In the genomic region with DNA sequence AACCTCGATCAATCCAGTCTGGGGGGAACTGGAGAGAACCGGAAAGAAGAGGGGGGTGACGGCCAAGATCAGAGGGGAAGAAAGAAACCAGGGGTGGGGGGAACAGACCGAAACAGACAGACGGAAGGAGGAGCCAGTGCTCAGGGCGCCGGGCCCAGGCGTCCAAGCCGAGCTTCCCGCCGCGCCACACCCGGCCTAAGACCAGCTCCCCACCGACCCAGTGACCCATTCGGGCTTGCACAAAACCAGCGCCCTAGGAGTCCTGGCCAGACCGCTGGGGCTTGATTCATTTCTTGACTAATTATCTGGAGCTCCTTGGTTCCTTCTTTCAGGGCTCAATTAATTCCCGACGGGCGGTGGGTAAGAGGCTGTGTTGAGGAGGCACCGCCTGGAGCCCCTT, we compare ENCODE assay signal across 16 mouse cellular contexts. TPM values are rescaled to one million over a fixed set of nuclear protein-coding genes. Genes with fewer than 3 reads are reported as not detected.
DNase-seq lines count a peak whose midpoint lies in the region; ATAC-seq and TF ChIP-seq lines count a peak whose summit lies in the region.
"Had no signal": no experiment of that assay in that cellular context is flagged by ENCODE, and none has a peak within 500 bp of the region (broad histone marks: within the 10 kb centered on the region; RNA-seq: fewer than 3 reads in every experiment).

No protein-coding gene starts in this region.

- H3K4me2 ChIP-seq in heart, embryonic 13.5 days, result no peak overlapping the region
- H3K4me2 ChIP-seq in embryonic facial prominence, embryonic 14.5 days (ENCODE audit: low read depth, low read length), result peak overlapping the region; percentile 24
- H3K4me2 ChIP-seq: midbrain, embryonic 12.5 days had no signal

- H3K27ac ChIP-seq in heart, embryonic 13.5 days (replicated peaks), result no peak overlapping the region
- no peak overlapping the region for H3K27ac ChIP-seq in embryonic facial prominence, embryonic 14.5 days (replicated peaks; ENCODE audit: low read depth, low read length)
- H3K27ac ChIP-seq: midbrain, embryonic 12.5 days had no signal

- no peak for DNase-seq in heart, postnatal 14 days
- peak; percentile 44 for DNase-seq in lung, postnatal 10 days
- no peak for DNase-seq in lung, adult 2 months
- no peak for DNase-seq in embryonic facial prominence, embryonic 14.5 days (ENCODE audit: low spot score)
- DNase-seq in retina, embryonic 14.5 days (ENCODE audit: low spot score), result peak; percentile 76
- DNase-seq in right cerebral cortex, postnatal 4 days, result no peak
- DNase-seq in layer of hippocampus, adult 8-10 months (ENCODE audit: low spot score in 2 of 2), result no peak
- DNase-seq: B cell, adult 2 months; cerebellum, adult 11-12 months; gastrocnemius, postnatal 14 days; kidney, postnatal 14 days; layer of hippocampus, postnatal 36 days; liver, postnatal 0 days had no signal

- 0 out of 2 replicates have a peak overlapping the region, but pooled peaks have one; percentile 3 for H3K4me3 ChIP-seq in heart, embryonic 13.5 days
- no peak overlapping the region for H3K4me3 ChIP-seq in lung, adult 2 months (replicated peaks; ENCODE audit: extremely low read depth, low read depth, low read length)
- no peak overlapping the region for H3K4me3 ChIP-seq in embryonic facial prominence, embryonic 14.5 days (ENCODE audit: low read depth, low read length)
- H3K4me3 ChIP-seq: erythroblast, embryonic 14.5 days; midbrain, embryonic 12.5 days had no signal

- WGBS in heart, embryonic 13.5 days, result 4% methylated on average over 21 of the region's 21 CpGs
- WGBS in lung, adult 2 months, result 34% methylated on average over 21 of the region's 21 CpGs
- WGBS in embryonic facial prominence, embryonic 14.5 days, result 13% methylated on average over 18 of the region's 21 CpGs

- TF ChIP-seq POLR2A in lung, adult 2 months (IDR thresholded peaks at IDR 0.05; ENCODE audit: borderline replicate concordance, extremely low read depth, low read depth, low read length), result no peak

- intact Hi-C loops in heart, postnatal 14 days (cut with DNase I), result no loop called here

- no peak for ATAC-seq in heart, embryonic 13.5 days (ENCODE audit: extremely low read depth, insufficient number of reproducible peaks, low FRiP score, low TSS enrichment)
- peak; percentile 60; the same call in 1 of the 2 replicates for ATAC-seq in embryonic facial prominence, embryonic 14.5 days (ENCODE audit: low read depth)
- ATAC-seq: liver, postnatal 0 days had no signal

- no peak for TF ChIP-seq CTCF in lung, adult 2 months (IDR thresholded peaks at IDR 0.05; ENCODE audit: insufficient read depth, low read length)

- H3K9ac ChIP-seq in heart, embryonic 13.5 days, result no peak overlapping the region
- H3K9ac ChIP-seq in embryonic facial prominence, embryonic 14.5 days (ENCODE audit: low read depth, low read length), result no peak overlapping the region
- H3K9ac ChIP-seq: liver, postnatal 0 days; midbrain, embryonic 12.5 days had no signal

- H3K9me3 ChIP-seq in heart, embryonic 13.5 days, result no peaks in the 10 kb centered on the region
- H3K9me3 ChIP-seq in embryonic facial prominence, embryonic 14.5 days (ENCODE audit: control insufficient read depth, low read length), result no peaks in the 10 kb centered on the region
- H3K9me3 ChIP-seq: midbrain, embryonic 12.5 days had no signal

- H3K27me3 ChIP-seq in heart, embryonic 13.5 days (replicated peaks), result peaks cover 99% of the 10 kb centered on the region
- peaks cover 68% of the 10 kb centered on the region for H3K27me3 ChIP-seq in embryonic facial prominence, embryonic 14.5 days (replicated peaks; ENCODE audit: control insufficient read depth, insufficient read depth, low read length)

- H3K4me1 ChIP-seq in heart, embryonic 13.5 days, result peaks cover 12% of the 10 kb centered on the region
- H3K4me1 ChIP-seq in lung, adult 2 months (ENCODE audit: control insufficient read depth, insufficient read depth, low read length), result no peaks in the 10 kb centered on the region
- H3K4me1 ChIP-seq in embryonic facial prominence, embryonic 14.5 days (ENCODE audit: control insufficient read depth, insufficient read depth, low read length), result peaks cover 4% of the 10 kb centered on the region; the same call in 1 of the 2 replicates

- no peaks in the 10 kb centered on the region for H3K36me3 ChIP-seq in heart, embryonic 13.5 days
- no peaks in the 10 kb centered on the region for H3K36me3 ChIP-seq in embryonic facial prominence, embryonic 14.5 days (ENCODE audit: control insufficient read depth, insufficient read depth, low read length)
- H3K36me3 ChIP-seq: midbrain, embryonic 12.5 days had no signal

RNA-seq across cellular contexts. Expression of gene Tbx3, which starts 13.6 kb away (rescaled TPM):
- polyA plus RNA-seq in heart, embryonic 13.5 days (2015; fragmentation: Nextera tagmentation; extraction: Ambion mirVana), result 9.4 and 12.8 TPM in 2 replicates
- total RNA-seq in heart, postnatal 14 days (2021), result 10 to 100 TPM; 15.1 to 17.8 TPM
- 135 and 160 TPM in 2 replicates for polyA plus RNA-seq in lung, adult 2 months (2012; rRNA removed)
- polyA plus RNA-seq in embryonic facial prominence, embryonic 14.5 days (2014; fragmentation: Nextera tagmentation; extraction: Ambion mirVana), result 22.6 and 31.5 TPM in 2 replicates
- total RNA-seq in layer of hippocampus, adult 8-10 months (2022), result 1 to 10 TPM; 2.2 to 3.4 (median 2.6) TPM
- polyA plus RNA-seq: erythroblast, embryonic 14.5 days had no signal

Comparison
In these comparisons a context has a peak if more than half of its experiments do, and no peak if none do; other contexts are left out.
1. DNase-seq: peak in lung, postnatal 10 days (single experiment) and retina, embryonic 14.5 days (single experiment); none in heart, postnatal 14 days (0 of 2), lung, adult 2 months (single experiment), embryonic facial prominence, embryonic 14.5 days (single experiment), right cerebral cortex, postnatal 4 days (single experiment) and layer of hippocampus, adult 8-10 months (0 of 2).